Mouse (Mus musculus) monocyte, adult 2 months (primary cell): ENCODE results near the gene Adm.

Experiments used
- DNase-seq, 2 experiments: peaks; one replicate each; pipeline ENCODE4 v3.0.0; 2022; ENCODE audit warnings: low spot score in 2 of 2, low read depth in 1 of 2

Adm gene

DNA sequence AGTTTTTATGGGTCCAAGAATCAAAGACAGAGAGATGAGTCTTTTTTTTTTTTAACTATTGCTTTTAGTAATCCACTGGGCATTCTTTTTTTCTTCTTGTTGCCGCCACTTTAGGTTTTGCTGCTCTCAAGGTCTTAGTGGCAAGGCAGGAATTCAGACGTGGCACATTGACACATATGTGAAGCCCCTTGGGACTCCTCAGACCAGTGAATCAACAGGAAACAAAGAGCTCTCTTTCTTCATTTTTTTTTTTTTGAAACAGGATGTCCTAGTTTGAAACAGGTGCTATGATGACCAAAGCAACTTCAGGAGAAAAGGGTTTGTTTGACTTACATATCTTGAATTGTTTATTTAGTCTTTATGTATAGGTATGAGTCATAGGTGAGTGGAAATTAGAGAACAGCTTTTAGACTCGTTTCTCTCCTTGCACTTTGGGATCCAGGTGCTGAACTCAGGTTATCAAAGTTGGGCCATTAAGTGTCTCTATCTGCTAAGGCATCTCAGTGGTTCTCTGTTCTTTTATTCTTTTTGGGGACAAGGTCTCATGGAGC is 31.0 kb downstream of the Adm start:
- DNase-seq, result no peak

DNA sequence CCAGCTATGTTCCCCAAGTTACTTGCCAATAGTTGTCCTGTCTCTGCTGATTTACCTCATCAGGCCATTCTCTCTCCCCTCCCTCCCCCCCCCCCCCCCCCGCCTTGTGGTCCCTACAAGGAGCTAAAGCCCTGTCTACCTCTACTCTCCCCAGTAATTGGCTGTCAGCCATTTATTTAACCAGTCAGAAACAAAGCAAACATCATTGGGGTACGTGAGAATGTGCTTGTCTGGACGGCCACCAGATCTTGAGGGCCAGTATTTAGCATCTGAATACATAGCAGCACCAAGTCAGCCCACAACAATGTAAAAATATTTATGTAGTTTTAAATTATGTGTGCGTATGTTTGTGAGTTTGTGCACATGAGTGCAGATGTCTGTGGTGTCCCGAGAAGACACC is 39.1 kb downstream of the Adm start:
- no peak for DNase-seq

DNA sequence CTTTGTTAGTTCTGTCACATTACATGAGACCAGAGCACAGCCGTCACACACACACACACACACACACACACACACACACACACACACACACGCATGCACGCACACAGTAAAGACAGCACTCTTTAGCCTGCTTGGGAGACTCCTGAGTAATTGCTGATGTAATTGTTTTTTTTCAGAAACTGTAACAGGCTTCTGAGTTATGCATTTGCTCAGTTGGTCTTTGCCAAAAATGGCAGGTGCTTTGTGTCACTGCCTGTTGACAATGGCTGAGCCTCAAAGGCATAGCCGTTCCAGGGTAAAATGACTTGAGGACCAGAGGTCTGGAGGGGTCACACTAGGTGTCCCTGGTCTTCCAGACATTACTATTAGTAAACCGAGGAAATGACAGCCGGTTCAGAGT is 40.8 kb downstream of the Adm start:
- no peak for DNase-seq

- DNase-seq, result no peak
Measured at GRCm38 (mm10) chr7:110668756-110669155, 41.3 kb downstream of the Adm start.

- no peak for DNase-seq
Measured at GRCm38 (mm10) chr7:110671121-110671680, 43.7 kb downstream of the Adm start.
